Mouse (Mus musculus): ENCODE results near the gene Slamf8.

Gene Slamf8

GRCm38 (mm10) chr1:172602326-172602725 is 12.0 kb upstream of the Slamf8 start, which contains the start of gene Fcrl6:
Fcrl6 (minus strand) TSS chr1:172602551.
- in situ Hi-C loops (cut with MseI, MboI), result no loop called here

- in situ Hi-C loops (cut with MseI, MboI), result no loop called here
These were observed 4.1 kb upstream of the Slamf8 start for GRCm38 (mm10) chr1:172594495-172594894.

GRCm38 (mm10) chr1:172593956-172594355 is 3.6 kb upstream of the Slamf8 start:
- in situ Hi-C loops (cut with MseI, MboI), result no loop called here

- in situ Hi-C loops (cut with MseI, MboI), result no loop called here
These were observed 3.0 kb upstream of the Slamf8 start for GRCm38 (mm10) chr1:172593321-172593720.

- in situ Hi-C loops (cut with MseI, MboI), result no loop called here
These were observed 4.5 kb downstream of the Slamf8 start for GRCm38 (mm10) chr1:172585612-172586567.

- in situ Hi-C loops (cut with MseI, MboI), result no loop called here
These were observed 5.3 kb downstream of the Slamf8 start for GRCm38 (mm10) chr1:172585026-172585425.

GRCm38 (mm10) chr1:172584271-172584670 is 6.1 kb downstream of the Slamf8 start:
- in situ Hi-C loops (cut with MseI, MboI), result no loop called here

- in situ Hi-C loops (cut with MseI, MboI), result no loop called here
These were observed 7.9 kb downstream of the Slamf8 start for GRCm38 (mm10) chr1:172582436-172582835.

- in situ Hi-C loops (cut with MseI, MboI), result no loop called here
These were observed 10.3 kb downstream of the Slamf8 start for GRCm38 (mm10) chr1:172580116-172580515.

- in situ Hi-C loops (cut with MseI, MboI), result no loop called here
These were observed 22.6 kb downstream of the Slamf8 start for GRCm38 (mm10) chr1:172567758-172568157.

GRCm38 (mm10) chr1:172566131-172566530 is 24.2 kb downstream of the Slamf8 start:
- in situ Hi-C loops (cut with MseI, MboI), result no loop called here

GRCm38 (mm10) chr1:172563465-172563828 is 26.9 kb downstream of the Slamf8 start:
- in situ Hi-C loops (cut with MseI, MboI), result no loop called here

- in situ Hi-C loops (cut with MseI, MboI), result no loop called here
These were observed 27.5 kb downstream of the Slamf8 start for GRCm38 (mm10) chr1:172562641-172563464.

GRCm38 (mm10) chr1:172555638-172556037 is 34.7 kb downstream of the Slamf8 start, which contains the start of gene Vsig8:
Vsig8 (plus strand) TSS chr1:172555938.
- in situ Hi-C loops (cut with MseI, MboI), result no loop called here

GRCm38 (mm10) chr1:172552623-172553022 is 37.7 kb downstream of the Slamf8 start:
- in situ Hi-C loops (cut with MseI, MboI), result no loop called here

- in situ Hi-C loops (cut with MseI, MboI), result no loop called here
These were observed 39.4 kb downstream of the Slamf8 start for GRCm38 (mm10) chr1:172551009-172551408.

- in situ Hi-C loops (cut with MseI, MboI), result no loop called here
These were observed 39.8 kb downstream of the Slamf8 start for GRCm38 (mm10) chr1:172550551-172550951.

- in situ Hi-C loops (cut with MseI, MboI), result no loop called here
These were observed 40.7 kb downstream of the Slamf8 start for GRCm38 (mm10) chr1:172549717-172550116.

- in situ Hi-C loops (cut with MseI, MboI), result no loop called here
These were observed 41.1 kb downstream of the Slamf8 start for GRCm38 (mm10) chr1:172549314-172549713.

GRCm38 (mm10) chr1:172548501-172548900 is 41.9 kb downstream of the Slamf8 start:
- in situ Hi-C loops (cut with MseI, MboI), result no loop called here

GRCm38 (mm10) chr1:172546062-172546461 is 44.3 kb downstream of the Slamf8 start:
- in situ Hi-C loops (cut with MseI, MboI), result no loop called here

GRCm38 (mm10) chr1:172540283-172540820 is 50.0 kb downstream of the Slamf8 start:
- in situ Hi-C loops (cut with MseI, MboI), result no loop called here

Data from mouse trophoblast stem cell (cell line).